Mouse (Mus musculus): ENCODE results near the gene Capn1. TPM values are rescaled to one million over a fixed set of nuclear protein-coding genes. Genes with fewer than 3 reads are reported as not detected.

Capn1 gene
- polyA plus RNA-seq, 1 experiment: 2.5 TPM

DNA sequence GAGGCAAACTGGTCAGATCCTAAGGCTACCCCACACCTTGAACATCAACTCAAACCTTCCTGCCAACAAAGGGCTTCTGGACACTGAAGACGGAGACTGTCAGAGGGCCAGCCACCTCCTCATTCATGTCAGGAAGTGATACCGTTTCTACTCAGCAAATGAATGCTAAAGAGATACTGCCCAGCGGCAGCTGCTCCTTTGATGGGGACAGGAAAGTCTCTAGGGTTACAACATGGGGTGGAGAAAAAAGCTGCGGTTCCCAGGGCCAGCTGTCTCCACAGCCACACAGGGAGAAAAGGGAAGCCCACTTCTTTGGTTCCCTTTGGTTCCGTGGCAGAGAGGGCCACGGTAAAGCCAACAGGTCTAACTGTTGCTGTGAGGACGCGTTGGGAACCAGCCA lies 71.6 kb downstream of the Capn1 start:
- Histone ChIP-seq H3K27ac (ENCODE audit: control insufficient read depth, insufficient read depth, low read depth, low read length) (no peak overlapping the region), H3K36me3 (ENCODE audit: control insufficient read depth, insufficient read depth, low read length) (no peaks in the 10 kb centered on the region; the same call in none of the 2 replicates)
- TF ChIP-seq CTCF (IDR thresholded peaks at IDR 0.05; ENCODE audit: control insufficient read depth, insufficient read depth, insufficient replicate concordance, low read depth, low read length): no peak
- no peak for TF ChIP-seq POLR2A (IDR thresholded peaks at IDR 0.05; ENCODE audit: control insufficient read depth, low read depth, low read length)

DNA sequence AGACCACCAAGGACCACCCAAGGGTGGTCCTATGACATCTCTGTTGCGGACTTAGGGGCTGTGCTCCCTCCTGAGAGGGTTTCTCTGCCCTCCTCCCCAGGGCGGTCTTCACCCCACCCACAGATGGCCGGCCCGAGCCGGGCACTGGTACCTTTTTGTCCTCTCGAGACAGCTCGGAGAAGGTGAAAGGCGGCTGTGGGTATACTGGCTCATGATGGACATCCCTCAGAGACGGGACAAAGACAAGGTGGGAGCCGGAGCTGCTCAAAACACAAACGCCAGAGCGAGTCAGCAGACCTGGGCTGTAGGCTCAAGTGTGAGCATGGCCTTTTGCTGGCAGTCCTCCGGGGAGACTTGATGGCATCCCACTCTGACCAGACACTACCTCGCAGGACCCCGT lies 72.3 kb downstream of the Capn1 start:
- TF ChIP-seq CTCF (IDR thresholded peaks at IDR 0.05; ENCODE audit: control insufficient read depth, insufficient read depth, insufficient replicate concordance, low read depth, low read length) (no peak), POLR2A (IDR thresholded peaks at IDR 0.05; ENCODE audit: control insufficient read depth, low read depth, low read length) (no peak)
- no peaks in the 10 kb centered on the region; the same call in none of the 2 replicates for H3K36me3 ChIP-seq (ENCODE audit: control insufficient read depth, insufficient read depth, low read length)
- no peak overlapping the region for H3K27ac ChIP-seq (ENCODE audit: control insufficient read depth, insufficient read depth, low read depth, low read length)
- peaks cover 4% of the 10 kb centered on the region; the same call in 1 of the 2 replicates for H3K4me1 ChIP-seq (ENCODE audit: control insufficient read depth, insufficient read depth, low read length)
- H3K27me3 ChIP-seq (ENCODE audit: control insufficient read depth, insufficient read depth, low read length): no peaks in the 10 kb centered on the region
- H3K4me3 ChIP-seq (ENCODE audit: control insufficient read depth, low read depth, low read length): no peak overlapping the region

More for the DNA sequence above, 71.6 kb downstream of the Capn1 start:
- Histone ChIP-seq H3K4me1 (ENCODE audit: control insufficient read depth, insufficient read depth, low read length) (peaks cover 4% of the 10 kb centered on the region; the same call in 1 of the 2 replicates), H3K4me3 (ENCODE audit: control insufficient read depth, low read depth, low read length) (no peak overlapping the region), H3K27me3 (ENCODE audit: control insufficient read depth, insufficient read depth, low read length) (no peaks in the 10 kb centered on the region)

DNA sequence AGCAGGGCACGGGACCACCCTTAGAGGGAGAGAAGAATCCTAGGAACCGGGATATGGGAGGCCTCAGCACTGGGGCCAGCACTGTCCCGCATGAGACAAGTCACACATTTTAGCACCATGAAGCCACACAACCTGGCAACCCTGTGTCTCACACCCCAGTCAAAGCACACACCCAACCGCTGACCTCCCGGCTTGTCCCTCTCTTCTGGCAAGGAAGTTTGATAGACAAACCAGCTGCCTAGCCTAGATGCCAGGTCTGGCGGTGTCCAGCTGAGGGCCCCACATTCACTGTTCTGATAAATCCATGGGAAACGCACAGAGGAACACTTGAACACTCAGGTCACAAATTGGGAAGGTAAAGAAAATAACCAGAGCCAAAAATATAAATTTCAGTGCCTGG lies 73.1 kb downstream of the Capn1 start:
- TF ChIP-seq POLR2A (IDR thresholded peaks at IDR 0.05; ENCODE audit: control insufficient read depth, low read depth, low read length): no peak
- no peak for TF ChIP-seq CTCF (IDR thresholded peaks at IDR 0.05; ENCODE audit: control insufficient read depth, insufficient read depth, insufficient replicate concordance, low read depth, low read length)
- no peak overlapping the region for H3K27ac ChIP-seq (ENCODE audit: control insufficient read depth, insufficient read depth, low read depth, low read length)

DNA sequence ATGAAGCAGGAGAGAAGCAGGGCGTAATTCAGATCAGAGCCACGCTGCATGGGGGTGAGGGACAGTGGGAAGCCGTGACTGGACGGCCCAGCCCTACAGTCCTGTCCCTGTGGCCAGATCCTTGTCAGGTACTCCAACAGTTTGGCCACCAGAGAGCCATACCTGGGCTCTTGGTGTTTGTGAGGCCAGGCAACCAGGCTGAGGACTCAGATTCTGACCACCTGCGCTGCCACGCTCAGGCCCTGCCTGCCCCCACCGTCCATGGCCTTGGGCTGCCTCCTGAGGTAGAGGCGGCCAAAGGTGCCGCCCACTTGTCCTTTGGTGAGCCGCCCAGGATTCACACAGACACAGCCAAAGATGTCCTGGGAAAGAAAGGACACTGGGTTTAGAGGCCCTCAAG lies 75.0 kb downstream of the Capn1 start:
- Histone ChIP-seq H3K36me3 (ENCODE audit: control insufficient read depth, insufficient read depth, low read length) (no peaks in the 10 kb centered on the region; the same call in 1 of the 2 replicates), H3K27me3 (ENCODE audit: control insufficient read depth, insufficient read depth, low read length) (no peaks in the 10 kb centered on the region), H3K27ac (ENCODE audit: control insufficient read depth, insufficient read depth, low read depth, low read length) (peak overlapping the region; percentile 27), H3K4me1 (ENCODE audit: control insufficient read depth, insufficient read depth, low read length) (peaks cover 14% of the 10 kb centered on the region), H3K4me3 (ENCODE audit: control insufficient read depth, low read depth, low read length) (no peak overlapping the region)
- TF ChIP-seq POLR2A (IDR thresholded peaks at IDR 0.05; ENCODE audit: control insufficient read depth, low read depth, low read length): no peak
- no peak for TF ChIP-seq CTCF (IDR thresholded peaks at IDR 0.05; ENCODE audit: control insufficient read depth, insufficient read depth, insufficient replicate concordance, low read depth, low read length)

More for the DNA sequence above, 73.1 kb downstream of the Capn1 start:
- H3K27me3 ChIP-seq (ENCODE audit: control insufficient read depth, insufficient read depth, low read length): no peaks in the 10 kb centered on the region
- no peaks in the 10 kb centered on the region; the same call in none of the 2 replicates for H3K36me3 ChIP-seq (ENCODE audit: control insufficient read depth, insufficient read depth, low read length)
- H3K4me3 ChIP-seq (ENCODE audit: control insufficient read depth, low read depth, low read length): no peak overlapping the region
- peaks cover 10% of the 10 kb centered on the region for H3K4me1 ChIP-seq (ENCODE audit: control insufficient read depth, insufficient read depth, low read length)

- H3K4me3 ChIP-seq (ENCODE audit: control insufficient read depth, low read depth, low read length): no peak overlapping the region
- no peaks in the 10 kb centered on the region for H3K27me3 ChIP-seq (ENCODE audit: control insufficient read depth, insufficient read depth, low read length)
- H3K36me3 ChIP-seq (ENCODE audit: control insufficient read depth, insufficient read depth, low read length): no peaks in the 10 kb centered on the region; the same call in 1 of the 2 replicates
- H3K27ac ChIP-seq (ENCODE audit: control insufficient read depth, insufficient read depth, low read depth, low read length): no peak overlapping the region
- peaks cover 14% of the 10 kb centered on the region for H3K4me1 ChIP-seq (ENCODE audit: control insufficient read depth, insufficient read depth, low read length)
- no peak for TF ChIP-seq POLR2A (IDR thresholded peaks at IDR 0.05; ENCODE audit: control insufficient read depth, low read depth, low read length)
- no peak for TF ChIP-seq CTCF (IDR thresholded peaks at IDR 0.05; ENCODE audit: control insufficient read depth, insufficient read depth, insufficient replicate concordance, low read depth, low read length)
Measured at GRCm38 (mm10) chr19:5940173-5940572, 75.5 kb downstream of the Capn1 start.

- no peak overlapping the region for H3K27ac ChIP-seq (ENCODE audit: control insufficient read depth, insufficient read depth, low read depth, low read length)
- no peaks in the 10 kb centered on the region for H3K27me3 ChIP-seq (ENCODE audit: control insufficient read depth, insufficient read depth, low read length)
- H3K4me3 ChIP-seq (ENCODE audit: control insufficient read depth, low read depth, low read length): no peak overlapping the region
- TF ChIP-seq POLR2A (IDR thresholded peaks at IDR 0.05; ENCODE audit: control insufficient read depth, low read depth, low read length) (no peak), CTCF (IDR thresholded peaks at IDR 0.05; ENCODE audit: control insufficient read depth, insufficient read depth, insufficient replicate concordance, low read depth, low read length) (no peak)
- no peaks in the 10 kb centered on the region; the same call in 1 of the 2 replicates for H3K36me3 ChIP-seq (ENCODE audit: control insufficient read depth, insufficient read depth, low read length)
- H3K4me1 ChIP-seq (ENCODE audit: control insufficient read depth, insufficient read depth, low read length): peaks cover 14% of the 10 kb centered on the region
Measured at GRCm38 (mm10) chr19:5939715-5940114, 76.0 kb downstream of the Capn1 start.

Other genes with a start within 250 kb of the Capn1 start
- 43.1 and 46.7 TPM in 2 replicates for gene Scyl1, start 244.5 kb downstream of the Capn1 start, polyA plus RNA-seq (2012; rRNA removed)
- gene Frmd8, start 140.6 kb downstream of the Capn1 start, polyA plus RNA-seq (2012; rRNA removed): 25.3 and 28.1 TPM in 2 replicates
- 20.1 and 26.1 TPM in 2 replicates for gene Slc25a45, start 138.1 kb downstream of the Capn1 start, polyA plus RNA-seq (2012; rRNA removed)
- 0.84 and 0.94 TPM in 2 replicates for gene Tigd3, start 121.7 kb downstream of the Capn1 start, polyA plus RNA-seq (2012; rRNA removed)
- 63.6 and 69.2 TPM in 2 replicates for gene Dpf2, start 102.9 kb downstream of the Capn1 start, polyA plus RNA-seq (2012; rRNA removed)
- gene Cdc42ep2, start 91.1 kb downstream of the Capn1 start, polyA plus RNA-seq (2012; rRNA removed): 0.89 and 0.90 TPM in 2 replicates
- 31.4 and 32.0 TPM in 2 replicates for gene Pola2, start 51.7 kb downstream of the Capn1 start, polyA plus RNA-seq (2012; rRNA removed)
- 0.06 TPM in 1 of 2 replicates, not detected in the other for gene Slc22a20, start 29.8 kb downstream of the Capn1 start, polyA plus RNA-seq (2012; rRNA removed)
- 30.5 and 33.3 TPM in 2 replicates for gene Syvn1, start 30.7 kb upstream of the Capn1 start, polyA plus RNA-seq (2012; rRNA removed)
- gene Mrpl49, start 41.9 kb upstream of the Capn1 start, polyA plus RNA-seq (2012; rRNA removed): 9.5 and 9.8 TPM in 2 replicates
- 605 and 748 TPM in 2 replicates for gene Fau, start 41.9 kb upstream of the Capn1 start, polyA plus RNA-seq (2012; rRNA removed)
- 742 and 891 TPM in 2 replicates for gene Znhit2, start 45.3 kb upstream of the Capn1 start, polyA plus RNA-seq (2012; rRNA removed)
- 26.0 and 26.5 TPM in 2 replicates for gene Tm7sf2, start 52.5 kb upstream of the Capn1 start, polyA plus RNA-seq (2012; rRNA removed)
- 48.4 and 52.1 TPM in 2 replicates for gene Vps51, start 61.3 kb upstream of the Capn1 start, polyA plus RNA-seq (2012; rRNA removed)
- 190 and 219 TPM in 2 replicates for gene Tmem262, start 64.1 kb upstream of the Capn1 start, polyA plus RNA-seq (2012; rRNA removed)
- 3.5 and 5.6 TPM in 2 replicates for gene Gm28374, start 66.4 kb upstream of the Capn1 start, polyA plus RNA-seq (2012; rRNA removed)
- gene Zfpl1, start 69.1 kb upstream of the Capn1 start, polyA plus RNA-seq (2012; rRNA removed): 61.1 and 70.2 TPM in 2 replicates
- gene Cdca5, start 69.1 kb upstream of the Capn1 start, polyA plus RNA-seq (2012; rRNA removed): 20.9 and 22.0 TPM in 2 replicates
- 78.6 and 90.7 TPM in 2 replicates for gene AC131692.1, start 78.5 kb upstream of the Capn1 start, polyA plus RNA-seq (2012; rRNA removed)
- gene Naaladl1, start 89.9 kb upstream of the Capn1 start, polyA plus RNA-seq (2012; rRNA removed): 4.0 TPM in 2 replicates
- gene Sac3d1, start 102.8 kb upstream of the Capn1 start, polyA plus RNA-seq (2012; rRNA removed): 22.3 and 26.8 TPM in 2 replicates
- gene Snx15, start 112.4 kb upstream of the Capn1 start, polyA plus RNA-seq (2012; rRNA removed): 13.7 and 15.7 TPM in 2 replicates
- 0.83 and 1.1 TPM in 2 replicates for gene Batf2, start 125.1 kb upstream of the Capn1 start, polyA plus RNA-seq (2012; rRNA removed)
- gene Arl2, start 125.7 kb upstream of the Capn1 start, polyA plus RNA-seq (2012; rRNA removed): 61.5 and 65.5 TPM in 2 replicates
- 19.0 and 20.7 TPM in 2 replicates for gene Majin, start 168.5 kb upstream of the Capn1 start, polyA plus RNA-seq (2012; rRNA removed)
- 3.8 and 4.3 TPM in 2 replicates for gene Gpha2, start 210.5 kb upstream of the Capn1 start, polyA plus RNA-seq (2012; rRNA removed)
- gene Ppp2r5b, start 220.0 kb upstream of the Capn1 start, polyA plus RNA-seq (2012; rRNA removed): 4.6 TPM in 2 replicates
- 40.2 and 40.5 TPM in 2 replicates for gene Atg2a, start 225.8 kb upstream of the Capn1 start, polyA plus RNA-seq (2012; rRNA removed)

Data from testis, adult 2 months (tissue).